Mouse (Mus musculus) thymus, adult 2 months (tissue): Measurements from ENCODE around the gene Eif4g2.

Source experiments
- CTCF ChIP-seq: fragments of 200-500 bp; IDR thresholded peaks from 2 replicates; pipeline ENCODE4 v1.5.1; 2012; ENCODE audit warnings: mild to moderate bottlenecking, control low read depth, low read length, moderate library complexity, borderline replicate concordance; ENCODE audit not compliant: control insufficient read depth, poor library complexity, insufficient read depth; ENCODE audit errors: extremely low read depth
- POLR2A ChIP-seq: fragments of 200-500 bp; IDR thresholded peaks from 2 replicates; pipeline ENCODE4 v1.6.1; 2012; ENCODE audit warnings: mild to moderate bottlenecking, low read length, control low read depth, moderate library complexity; ENCODE audit not compliant: control insufficient read depth, poor library complexity, insufficient read depth; ENCODE audit errors: extremely low read depth

GRCm38 (mm10) chr7:111122531-111123130 lies 39.8 kb upstream of the Eif4g2 start:
- TF ChIP-seq CTCF (peak; percentile 37; the same call in 1 of the 2 replicates), POLR2A (peak; percentile 98)
